In the genomic region with DNA sequence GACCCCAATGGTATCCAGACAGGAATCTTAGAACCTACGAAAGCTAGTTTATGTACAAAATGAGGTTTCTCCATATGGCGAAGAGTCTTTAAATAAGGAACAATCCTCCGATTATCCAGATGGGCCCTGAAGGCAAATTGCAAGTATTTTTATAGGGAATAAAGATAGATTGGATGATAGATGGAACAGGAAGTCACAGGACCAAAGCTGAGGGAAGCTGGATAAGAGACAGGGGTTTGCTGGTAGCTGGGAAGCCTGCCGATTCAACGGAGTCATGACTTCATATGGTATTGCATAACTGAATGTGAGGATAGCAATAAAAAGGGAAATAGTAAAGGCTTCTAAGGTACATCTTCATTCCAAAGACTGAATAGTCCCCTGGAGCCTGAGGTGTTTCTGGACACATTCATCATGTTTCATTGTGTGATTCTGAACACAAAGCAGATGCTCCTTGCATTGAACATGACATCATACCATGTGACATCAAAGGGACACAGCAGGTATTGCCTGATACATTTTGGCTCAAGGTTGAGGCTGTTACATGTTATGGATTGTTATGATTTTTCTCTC, we compare ENCODE assay signal across 13 mouse cellular contexts.
"Had no signal": no experiment of that assay in that cellular context is flagged by ENCODE, and none has a peak within 500 bp of the region (broad histone marks: within the 10 kb centered on the region; RNA-seq: fewer than 3 reads in every experiment).

No protein-coding gene starts in this region.

- H3K4me3 ChIP-seq: limb, embryonic 15.5 days; liver, embryonic 12.5 days; megakaryocyte, embryonic 14.5 days; midbrain, embryonic 12.5 days; stomach, embryonic 15.5 days had no signal

- H3K27ac ChIP-seq: kidney, postnatal 0 days; limb, embryonic 15.5 days; liver, embryonic 12.5 days; macrophage; midbrain, embryonic 12.5 days; stomach, embryonic 15.5 days had no signal

- DNase-seq: kidney, adult 11 months; kidney, adult 9 months; kidney, postnatal 4 days; lung, embryonic 14.5 days; lung, postnatal 10 days; thymus, postnatal 36 days had no signal
